Mouse (Mus musculus) cortical plate, adult 2 months (tissue): ENCODE data around the gene Tenm4.

ENCODE experiments used
- CTCF ChIP-seq: fragments of 200-500 bp; IDR thresholded peaks from 2 replicates; pipeline ENCODE4 v1.5.1; 2011; ENCODE audit warnings: mild to moderate bottlenecking, control low read depth, low read length; ENCODE audit not compliant: insufficient read depth; ENCODE audit errors: extremely low read depth
- POLR2A ChIP-seq: fragments of 200-500 bp; IDR thresholded peaks from 2 replicates; pipeline ENCODE4 v1.6.1; 2011; ENCODE audit warnings: mild to moderate bottlenecking, low read length, control low read depth; ENCODE audit not compliant: insufficient read depth; ENCODE audit errors: extremely low read depth

DNA sequence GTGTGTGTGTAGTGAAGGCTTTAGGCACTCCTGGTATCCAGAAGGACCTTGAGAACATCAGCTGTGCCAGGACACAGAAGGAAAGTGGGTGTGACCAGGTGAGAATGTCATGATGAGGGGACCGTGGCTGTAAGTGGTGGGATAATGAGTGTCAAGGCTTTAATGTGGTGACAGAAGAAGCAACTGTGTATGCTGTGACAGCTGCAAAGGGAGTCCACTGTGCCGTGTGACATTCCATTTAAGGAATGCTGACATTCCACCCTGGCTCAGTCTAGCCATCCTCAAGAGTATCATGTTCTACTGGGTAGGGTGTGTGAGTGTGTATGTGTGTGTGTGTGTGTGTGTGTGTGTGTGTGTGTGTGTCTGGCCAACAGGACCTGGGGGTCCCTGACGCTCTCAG, 130.8 kb downstream of the Tenm4 start:
- no peak for TF ChIP-seq CTCF
- no peak for TF ChIP-seq POLR2A
